Mouse (Mus musculus): ENCODE measurements at regions not wholly inside any gene's neighbourhood (a gene's known extent, or its start where the extent isn't known, plus 50 kb on each side); places are given as distances from the start of the nearest gene placed in this dataset.
A peak's percentile ranks its signal among the peaks of the same experiment; 100 is the strongest.
"Not testable (repeated sequence)": the region's sequence is repeated elsewhere in the genome, so short reads cannot be mapped to it uniquely, and the experiment has no call there.

DNA sequence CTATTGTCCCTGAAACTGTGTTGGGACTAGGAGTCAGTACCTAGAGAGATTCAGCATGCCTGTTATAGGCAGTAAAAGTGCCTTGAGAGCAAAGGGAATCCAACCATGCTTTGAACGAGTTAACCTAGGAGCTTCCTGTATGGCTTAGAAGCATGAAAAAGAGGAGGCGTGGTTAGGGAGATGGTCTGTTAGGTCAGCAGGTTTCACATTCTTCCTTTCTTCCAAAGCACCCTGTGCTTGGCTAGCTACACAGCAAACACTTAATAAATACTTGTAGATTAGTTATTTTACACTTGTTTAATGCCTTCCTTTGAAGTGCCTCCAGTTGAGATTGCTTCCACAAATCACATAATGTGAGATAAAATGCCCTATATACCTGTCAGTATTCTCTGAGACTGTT is 284.9 kb upstream of the Adgra3 start:
- no peak for DNase-seq

GRCm38 (mm10) chr5:50309491-50309890 is 250.7 kb upstream of the Adgra3 start:
- DNase-seq = no peak

GRCm38 (mm10) chr5:50303859-50304480 is 245.2 kb upstream of the Adgra3 start:
- no peak for DNase-seq

DNA sequence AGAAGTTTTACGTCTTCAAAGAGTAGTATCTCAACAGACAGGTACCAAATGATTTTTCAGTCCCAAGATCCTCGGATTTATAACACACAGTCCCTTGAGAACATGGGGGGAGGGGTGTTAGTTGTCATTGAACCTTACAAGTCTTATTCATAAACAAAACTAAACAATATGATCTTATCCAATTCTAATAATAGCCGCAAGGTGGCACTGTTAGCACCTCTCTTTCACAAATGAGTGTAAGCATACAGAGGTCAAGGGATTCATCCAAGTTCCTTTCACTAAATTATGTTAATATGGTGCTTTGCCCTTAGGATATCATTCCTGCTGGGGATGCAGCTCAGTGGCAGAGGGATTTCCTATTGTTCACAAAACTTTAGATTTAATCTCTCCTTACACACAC is 235.0 kb upstream of the Adgra3 start:
- DNase-seq = no peak

DNA sequence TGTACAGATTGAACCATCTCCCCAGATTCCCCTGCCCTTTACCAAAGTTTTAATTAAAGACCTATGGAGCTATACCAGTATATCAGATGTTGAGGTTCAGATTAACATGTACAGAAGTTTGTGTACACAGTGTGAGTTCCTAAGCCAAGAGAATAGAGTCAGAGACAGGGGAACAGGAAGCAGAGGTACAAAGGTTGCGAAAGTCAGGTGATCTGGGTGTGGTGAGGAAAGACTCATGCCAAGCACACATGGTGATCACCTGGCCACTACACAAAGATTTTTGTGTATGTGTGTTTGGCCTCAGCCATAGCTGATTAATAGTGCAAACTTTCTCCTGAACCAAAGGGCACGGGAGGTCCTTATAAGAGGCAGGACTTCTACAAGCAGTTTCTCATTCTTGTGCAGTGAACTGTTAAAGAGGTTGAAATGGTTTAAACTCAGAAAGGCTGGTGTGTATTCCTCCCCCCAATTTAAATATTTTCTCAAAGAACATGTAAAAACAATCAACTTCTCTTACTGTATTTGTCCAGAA is 232.1 kb upstream of the Adgra3 start:
- no peak for DNase-seq

DNA sequence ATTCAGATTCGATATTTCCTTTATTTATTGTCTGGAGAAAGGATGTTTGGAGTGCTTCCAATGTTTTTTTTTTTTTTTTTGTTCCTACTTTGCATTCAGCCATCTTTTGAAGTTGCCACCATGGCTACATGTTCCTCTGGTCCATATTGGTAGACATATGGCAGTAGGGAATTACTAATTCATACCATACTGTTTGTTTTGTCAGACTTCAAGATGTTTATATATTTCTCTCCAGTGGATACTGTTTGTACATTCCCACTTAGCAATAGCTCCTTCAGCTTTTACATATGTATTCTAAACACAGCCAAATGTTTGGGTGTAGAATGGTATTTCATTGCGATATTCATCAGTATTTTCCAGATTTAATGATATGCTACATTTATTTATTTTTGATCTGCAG is 201.6 kb upstream of the Adgra3 start:
- no peak for DNase-seq

- DNase-seq = no peak
Observed at GRCm38 (mm10) chr5:50258017-50258416, 199.2 kb upstream of the Adgra3 start.

GRCm38 (mm10) chr5:50234111-50234510 is 175.3 kb upstream of the Adgra3 start:
- DNase-seq = no peak

- DNase-seq = no peak
Observed at GRCm38 (mm10) chr5:50216956-50217355, 158.2 kb upstream of the Adgra3 start.

DNA sequence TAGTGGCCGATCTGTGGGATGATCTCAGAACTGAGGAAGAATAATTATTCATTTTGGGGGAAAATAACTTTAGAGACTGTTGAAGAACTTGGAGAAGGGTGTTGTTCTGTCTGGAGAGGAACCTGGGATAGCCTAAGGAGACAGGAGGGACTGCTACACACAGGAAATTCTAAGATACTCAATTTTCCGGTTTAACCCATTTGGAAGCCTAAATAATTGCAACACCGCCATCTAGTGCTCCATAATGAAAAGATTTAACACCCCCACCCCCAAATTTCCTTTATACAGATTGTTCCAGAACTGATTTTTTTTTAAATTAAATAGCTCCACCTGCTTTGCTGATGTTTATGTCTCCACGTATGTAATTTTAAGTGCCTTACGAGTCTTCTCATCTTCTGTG is 157.2 kb upstream of the Adgra3 start:
- peak in 1 of 2 experiments; percentile 2 for DNase-seq

DNA sequence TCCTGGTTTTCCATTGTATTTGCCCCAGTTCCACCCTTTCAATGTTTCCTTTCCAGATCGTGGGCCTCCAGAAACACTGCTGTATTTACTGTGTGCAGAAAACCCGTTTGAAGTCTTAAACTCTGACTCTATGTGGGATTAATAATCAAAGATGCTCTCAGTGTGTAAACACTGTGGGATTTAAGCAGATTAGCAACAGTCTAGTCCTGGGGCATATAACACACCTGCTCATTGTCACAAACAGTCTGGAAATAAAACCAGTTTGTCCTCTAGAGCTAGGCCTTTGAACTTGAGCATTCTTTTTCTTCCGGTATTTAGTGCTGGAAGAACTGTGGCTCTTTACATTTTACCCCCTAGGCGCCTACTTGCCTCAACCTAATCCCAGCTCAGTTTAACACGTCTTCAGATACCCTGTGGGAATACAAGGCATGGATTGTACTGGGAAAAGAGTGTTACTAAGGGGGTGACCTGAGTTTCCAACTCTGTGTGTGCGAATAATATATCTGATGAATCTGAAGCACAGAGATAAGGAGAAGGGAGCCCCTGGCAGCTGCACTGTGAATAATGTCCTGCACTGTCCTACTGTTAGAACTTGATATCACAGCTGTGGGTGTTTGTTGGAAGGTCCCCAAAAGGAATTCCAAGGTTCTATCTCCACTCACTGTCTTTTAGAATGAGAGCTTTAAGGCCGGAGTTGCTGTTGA is 143.7 kb upstream of the Adgra3 start:
- no peak for DNase-seq

GRCm38 (mm10) chr5:50196423-50196822 is 137.6 kb upstream of the Adgra3 start:
- DNase-seq = no peak

DNA sequence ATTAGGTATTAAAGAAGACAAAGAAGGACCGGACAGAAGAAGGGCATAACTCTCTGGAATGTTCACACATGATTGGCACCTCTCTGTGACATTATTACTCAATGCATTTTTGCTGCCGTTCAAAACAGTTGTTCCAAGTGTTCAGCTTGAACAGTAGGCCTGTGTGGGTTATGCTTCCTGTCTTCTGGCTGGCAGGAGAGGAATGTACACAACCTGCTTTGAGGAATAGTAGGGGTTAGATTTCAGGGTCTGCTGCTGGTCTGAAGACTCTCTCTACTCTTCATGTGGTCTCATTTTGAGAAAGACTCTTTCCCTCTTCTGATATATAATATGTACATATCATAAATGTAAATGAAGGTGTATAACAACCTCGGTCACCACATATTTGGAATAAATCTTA is 137.2 kb upstream of the Adgra3 start:
- DNase-seq = no peak

- DNase-seq = no peak
Observed at GRCm38 (mm10) chr5:50189394-50189793, 130.6 kb upstream of the Adgra3 start.

DNA sequence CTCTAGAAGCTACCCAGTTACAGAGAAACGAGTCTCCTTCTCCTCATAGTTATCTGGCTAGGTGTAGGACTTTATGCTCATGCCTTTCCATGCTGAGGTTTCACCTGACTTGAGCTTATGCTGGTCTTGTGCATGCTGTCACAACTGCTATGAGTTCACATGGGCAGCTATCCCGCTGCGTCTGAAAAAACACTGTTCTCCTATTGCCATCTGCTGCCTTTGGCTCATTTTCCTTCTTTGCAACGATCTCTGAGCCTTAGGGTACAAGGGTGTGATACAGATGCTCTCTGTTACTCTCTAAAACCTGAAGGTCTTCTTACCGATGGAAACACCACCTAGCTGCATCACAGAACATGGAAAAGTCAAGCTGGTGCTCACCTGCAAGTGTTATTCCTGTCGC is 123.9 kb upstream of the Adgra3 start:
- DNase-seq = no peak

DNA sequence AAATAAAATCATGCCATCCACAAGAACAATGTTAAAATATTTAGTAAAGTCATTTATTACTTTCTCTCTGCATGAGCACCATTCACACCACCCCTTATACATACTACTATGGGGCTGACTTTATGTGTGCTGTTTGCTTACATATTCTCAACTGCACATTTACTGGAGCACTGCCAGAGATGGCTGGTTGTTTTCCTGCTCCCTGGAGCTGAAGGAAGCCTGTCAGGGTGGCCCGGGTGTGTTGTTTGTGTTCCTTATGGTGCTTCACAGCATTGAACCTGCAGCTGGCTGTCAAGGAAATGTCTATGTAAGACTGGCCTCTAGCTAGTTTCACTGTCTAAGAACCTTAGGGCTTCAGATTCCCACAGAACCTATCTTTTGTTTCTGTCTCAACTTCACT is 97.8 kb upstream of the Adgra3 start:
- DNase-seq = no peak

- not testable (repeated sequence) for DNase-seq
Observed at GRCm38 (mm10) chr5:50155170-50155860, 96.5 kb upstream of the Adgra3 start.

DNA sequence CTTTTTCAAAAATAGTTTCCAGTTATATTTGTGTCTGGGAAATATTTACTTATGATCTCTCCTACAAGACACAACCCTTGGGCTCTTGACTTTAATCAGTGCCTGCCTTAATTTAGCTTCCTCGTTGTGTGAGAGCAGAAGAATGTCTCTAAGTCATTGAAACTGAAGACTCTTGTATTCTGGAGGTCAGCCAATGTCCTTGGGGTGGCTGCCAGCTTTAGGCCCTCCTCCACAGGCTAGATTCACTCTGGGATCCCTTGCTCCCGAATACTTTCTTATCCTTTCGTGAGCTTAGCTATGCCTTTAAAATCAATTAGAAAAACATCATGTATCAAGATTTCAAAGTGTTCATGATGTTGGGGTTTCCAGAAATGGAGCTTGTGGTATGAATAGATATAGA is 88.1 kb upstream of the Adgra3 start:
- DNase-seq = peak; percentile 82

DNA sequence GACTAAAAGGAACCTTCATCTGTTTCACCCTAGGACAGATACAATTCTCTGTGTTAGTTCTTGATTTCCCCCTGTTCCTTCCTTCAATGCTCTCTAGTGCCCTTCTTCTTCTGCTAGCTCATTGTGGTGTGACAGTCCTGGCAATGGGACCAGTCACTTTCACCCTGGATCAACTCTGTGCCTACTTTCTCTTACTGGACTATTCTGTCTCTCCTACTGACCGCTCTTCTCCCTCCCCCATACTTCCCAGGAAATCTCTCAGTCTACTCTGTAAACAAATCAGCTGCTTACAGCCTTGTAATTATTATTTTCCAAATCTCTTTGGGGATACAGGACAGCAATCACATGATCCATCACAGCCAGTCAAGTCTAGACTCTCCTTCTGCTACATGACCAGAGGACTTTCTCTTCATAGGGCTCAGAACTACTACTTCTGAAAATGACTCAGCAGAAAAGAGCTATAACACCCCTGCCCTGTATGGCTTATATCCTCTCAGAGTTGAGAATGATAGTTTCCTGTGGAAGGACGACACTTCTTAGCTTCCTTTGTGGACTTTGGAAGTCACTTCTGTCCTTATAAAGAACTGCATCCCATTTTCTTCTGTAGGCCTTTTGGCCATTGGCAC is 86.8 kb upstream of the Adgra3 start:
- DNase-seq = no peak

DNA sequence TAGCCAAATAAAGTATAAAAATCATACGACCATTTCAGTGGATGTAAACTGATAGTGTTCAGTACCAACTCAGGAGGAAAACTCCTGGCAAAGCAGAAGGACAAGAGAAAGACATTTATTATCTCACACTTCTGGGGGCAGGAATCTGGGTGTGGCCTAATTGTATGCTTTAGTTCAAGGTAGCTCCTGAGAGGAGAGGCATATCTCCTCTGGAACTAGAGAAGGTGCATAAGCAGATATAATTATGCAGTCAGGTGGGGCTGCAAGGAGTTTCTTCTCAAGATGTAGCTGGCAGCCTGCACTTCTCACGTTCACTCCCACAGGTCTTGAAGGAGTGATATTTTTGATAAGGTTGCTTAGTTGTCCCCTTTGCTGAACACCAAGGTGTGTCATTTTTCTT is 71.4 kb upstream of the Adgra3 start:
- no peak for DNase-seq

GRCm38 (mm10) chr5:50128972-50129371 is 70.2 kb upstream of the Adgra3 start:
- DNase-seq = no peak

DNA sequence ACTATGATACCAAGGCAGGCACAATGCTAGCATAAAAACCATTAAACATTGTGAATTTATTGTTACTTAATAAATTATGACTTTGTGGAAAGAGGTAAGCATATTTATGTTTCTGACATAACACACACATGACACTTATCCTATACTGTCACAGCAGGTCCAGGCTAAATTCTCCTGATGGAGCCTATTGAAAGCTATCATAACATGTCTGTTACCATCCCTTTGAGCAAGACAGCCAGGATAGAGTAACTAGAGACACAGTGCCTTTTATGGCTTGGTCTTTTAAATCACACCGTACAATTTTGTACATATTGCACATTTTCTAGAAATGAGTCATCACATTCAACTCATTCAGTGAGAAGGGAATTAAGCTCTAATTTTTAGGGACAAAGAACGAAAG is 67.8 kb upstream of the Adgra3 start:
- no peak for DNase-seq

GRCm38 (mm10) chr5:50126177-50126576 is 67.4 kb upstream of the Adgra3 start:
- no peak for DNase-seq
